Mouse (Mus musculus): Measurements from ENCODE around the gene Ccdc146. TPM values are rescaled to one million over a fixed set of nuclear protein-coding genes. Genes with fewer than 3 reads are reported as not detected.

Gene Ccdc146
- total and polyA plus RNA-seq, 2 experiments from 2014 or later = 0.37 to 0.66 TPM

GRCm38 (mm10) chr5:21436471-21436975, 12.0 kb upstream of the Ccdc146 start:
- Histone ChIP-seq H3K4me2 (ENCODE audit: low read depth, low read length) (no peak overlapping the region), H3K4me1 (ENCODE audit: insufficient read depth, low read length) (no peaks in the 10 kb centered on the region), H3K9me3 (ENCODE audit: low read length) (no peaks in the 10 kb centered on the region), H3K9ac (replicated peaks; ENCODE audit: low read length) (no peak overlapping the region), H3K36me3 (ENCODE audit: insufficient read depth, low read length) (no peaks in the 10 kb centered on the region), H3K27ac (no peak overlapping the region), H3K27me3 (ENCODE audit: insufficient read depth, low read length) (no peaks in the 10 kb centered on the region), H3K4me3 (ENCODE audit: low read length) (no peak overlapping the region)
- DNase-seq (ENCODE audit: low spot score) (no peak), ATAC-seq (no peak)
- TF ChIP-seq CTCF (IDR thresholded peaks at IDR 0.05; ENCODE audit: low read depth) = no peak
- WGBS = 43% methylated on average over 8 of the region's 8 CpGs

- WGBS = 54% methylated on average over 11 of the region's 11 CpGs
- peak; percentile 83 for ATAC-seq
- DNase-seq (ENCODE audit: low spot score) = peak; percentile 78
Observed at GRCm38 (mm10) chr5:21434148-21434929, 9.9 kb upstream of the Ccdc146 start.

DNA sequence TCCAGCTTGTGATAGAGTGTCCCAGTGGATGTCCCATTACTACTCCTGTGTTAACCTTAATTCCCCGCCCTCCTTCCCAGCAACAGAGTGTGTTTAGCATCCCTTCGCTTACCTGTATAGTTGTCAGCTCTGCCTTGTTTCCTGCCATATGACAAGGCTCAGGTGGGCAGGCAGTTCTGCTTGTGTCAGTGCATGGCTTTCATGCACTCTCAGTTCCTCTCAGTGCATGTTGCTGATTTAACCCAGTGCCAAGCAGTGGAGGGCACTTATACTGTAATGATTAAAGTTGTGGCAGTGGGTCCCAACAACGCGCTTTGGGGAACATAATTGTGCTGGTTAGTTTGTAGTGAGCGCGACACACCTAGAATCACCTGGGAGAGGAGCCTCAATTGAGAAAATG, 2.2 kb upstream of the Ccdc146 start:
- 98% methylated on average over 6 of the region's 6 CpGs for WGBS
- H3K4me2 ChIP-seq (ENCODE audit: low read depth, low read length) = no peak overlapping the region; the same call in 1 of the 2 replicates

More at GRCm38 (mm10) chr5:21434148-21434929, 9.9 kb upstream of the Ccdc146 start:
- Histone ChIP-seq H3K4me1 (ENCODE audit: insufficient read depth, low read length) (no peaks in the 10 kb centered on the region), H3K9me3 (ENCODE audit: low read length) (no peaks in the 10 kb centered on the region), H3K27me3 (ENCODE audit: insufficient read depth, low read length) (no peaks in the 10 kb centered on the region), H3K27ac (no peak overlapping the region), H3K4me3 (ENCODE audit: low read length) (no peak overlapping the region), H3K9ac (replicated peaks; ENCODE audit: low read length) (no peak overlapping the region), H3K4me2 (ENCODE audit: low read depth, low read length) (no peak overlapping the region), H3K36me3 (ENCODE audit: insufficient read depth, low read length) (no peaks in the 10 kb centered on the region)
- peak; percentile 73 for TF ChIP-seq CTCF (IDR thresholded peaks at IDR 0.05; ENCODE audit: low read depth)

DNA sequence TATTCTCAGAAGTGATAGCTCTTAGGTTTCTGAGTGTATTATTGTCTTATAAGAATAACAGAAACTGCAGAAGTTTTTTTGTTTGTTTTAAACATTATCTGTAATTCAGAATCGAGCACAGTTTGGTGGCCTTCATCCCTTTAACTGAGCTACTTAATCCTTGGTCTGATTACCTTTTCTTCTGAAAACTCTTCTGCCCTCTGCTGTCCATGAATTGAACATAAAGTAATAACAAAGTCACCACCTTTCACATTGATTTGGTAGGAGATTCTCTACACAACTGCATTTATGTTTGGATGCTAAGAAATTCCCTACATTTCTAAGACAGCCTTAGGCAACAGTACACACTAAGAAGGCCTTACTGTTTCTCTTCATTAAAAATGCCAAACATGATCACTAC, 3.9 kb downstream of the Ccdc146 start:
- Histone ChIP-seq H3K9ac (replicated peaks; ENCODE audit: low read length) (no peak overlapping the region), H3K4me3 (ENCODE audit: low read length) (no peak overlapping the region), H3K27me3 (ENCODE audit: insufficient read depth, low read length) (no peaks in the 10 kb centered on the region), H3K4me2 (ENCODE audit: low read depth, low read length) (no peak overlapping the region), H3K36me3 (ENCODE audit: insufficient read depth, low read length) (no peaks in the 10 kb centered on the region), H3K4me1 (ENCODE audit: insufficient read depth, low read length) (no peaks in the 10 kb centered on the region), H3K27ac (no peak overlapping the region), H3K9me3 (ENCODE audit: low read length) (no peaks in the 10 kb centered on the region)
- WGBS = 38% methylated on average over 1 of the region's 1 CpGs
- ATAC-seq (no peak), DNase-seq (ENCODE audit: low spot score) (peak; percentile 70)
- peak; percentile 62 for TF ChIP-seq CTCF (IDR thresholded peaks at IDR 0.05; ENCODE audit: low read depth)

More for the DNA sequence above, 2.2 kb upstream of the Ccdc146 start:
- Histone ChIP-seq H3K4me3 (ENCODE audit: low read length) (no peak overlapping the region), H3K27me3 (ENCODE audit: insufficient read depth, low read length) (no peaks in the 10 kb centered on the region), H3K9me3 (ENCODE audit: low read length) (no peaks in the 10 kb centered on the region), H3K9ac (replicated peaks; ENCODE audit: low read length) (no peak overlapping the region), H3K27ac (no peak overlapping the region), H3K36me3 (ENCODE audit: insufficient read depth, low read length) (no peaks in the 10 kb centered on the region), H3K4me1 (ENCODE audit: insufficient read depth, low read length) (no peaks in the 10 kb centered on the region)
- no peak for TF ChIP-seq CTCF (IDR thresholded peaks at IDR 0.05; ENCODE audit: low read depth)
- DNase-seq (ENCODE audit: low spot score) = no peak
- no peak for ATAC-seq

- ATAC-seq (no peak), DNase-seq (ENCODE audit: low spot score) (no peak)
- Histone ChIP-seq H3K4me3 (ENCODE audit: low read length) (no peak overlapping the region), H3K4me1 (ENCODE audit: insufficient read depth, low read length) (no peaks in the 10 kb centered on the region), H3K9ac (replicated peaks; ENCODE audit: low read length) (no peak overlapping the region), H3K27ac (no peak overlapping the region), H3K9me3 (ENCODE audit: low read length) (no peaks in the 10 kb centered on the region), H3K36me3 (ENCODE audit: insufficient read depth, low read length) (no peaks in the 10 kb centered on the region), H3K4me2 (ENCODE audit: low read depth, low read length) (no peak overlapping the region), H3K27me3 (ENCODE audit: insufficient read depth, low read length) (no peaks in the 10 kb centered on the region)
- TF ChIP-seq CTCF (IDR thresholded peaks at IDR 0.05; ENCODE audit: low read depth) = no peak
- WGBS = 58% methylated on average over 4 of the region's 4 CpGs
Observed at GRCm38 (mm10) chr5:21418613-21419012, 5.9 kb downstream of the Ccdc146 start.

- Histone ChIP-seq H3K4me2 (ENCODE audit: low read depth, low read length) (no peak overlapping the region), H3K36me3 (ENCODE audit: insufficient read depth, low read length) (no peaks in the 10 kb centered on the region), H3K9ac (replicated peaks; ENCODE audit: low read length) (no peak overlapping the region), H3K27ac (no peak overlapping the region), H3K4me1 (ENCODE audit: insufficient read depth, low read length) (no peaks in the 10 kb centered on the region), H3K27me3 (ENCODE audit: insufficient read depth, low read length) (no peaks in the 10 kb centered on the region), H3K9me3 (ENCODE audit: low read length) (no peaks in the 10 kb centered on the region), H3K4me3 (ENCODE audit: low read length) (no peak overlapping the region)
- ATAC-seq (no peak), DNase-seq (ENCODE audit: low spot score) (no peak)
- TF ChIP-seq CTCF (IDR thresholded peaks at IDR 0.05; ENCODE audit: low read depth) = no peak
- 72% methylated on average over 1 of the region's 1 CpGs for WGBS
Observed at GRCm38 (mm10) chr5:21414116-21414820, 10.2 kb downstream of the Ccdc146 start.

All from hindbrain, postnatal 0 days (tissue).